Mouse (Mus musculus) erythroblast, embryonic 14.5 days (primary cell): ENCODE measurements around the gene Atxn1.

ENCODE experiments used
- GATA1 ChIP-seq: IDR thresholded peaks from 2 replicates; pipeline ENCODE4 v1.6.1; 2012; ENCODE audit warnings: low read length, inconsistent platforms, mixed read lengths
- TAL1 ChIP-seq: IDR thresholded peaks from 3 replicates; pipeline ENCODE4 v1.6.1; 2012; ENCODE audit warnings: low read length, inconsistent platforms, mixed read lengths

- no peak for TF ChIP-seq GATA1
- no peak for TF ChIP-seq TAL1
Measured at GRCm38 (mm10) chr13:45642913-45643312, 321.9 kb downstream of the Atxn1 start.
